Mouse (Mus musculus) heart, postnatal 10 days (tissue): ENCODE results near the gene Onecut3. TPM values are rescaled to one million over a fixed set of nuclear protein-coding genes. Genes with fewer than 3 reads are reported as not detected.

Experiments
- DNase-seq, 2 experiments: peaks; one replicate each; pipeline ENCODE4 v3.0.0; 2021
- intact Hi-C: fragments of 180-260 bp; cut with DNase I; formaldehyde crosslinking; loops from one replicate; pipeline ENCODE4 v1.15.1; 2025
- total RNA-seq, 2 experiments: library from RNA; stranded (reverse); gene quantifications; 2 replicates each; pipeline ENCODE4 v1.2.3; 2021

Gene Onecut3
- total RNA-seq, 2 experiments from 2014 or later = not detected

DNA sequence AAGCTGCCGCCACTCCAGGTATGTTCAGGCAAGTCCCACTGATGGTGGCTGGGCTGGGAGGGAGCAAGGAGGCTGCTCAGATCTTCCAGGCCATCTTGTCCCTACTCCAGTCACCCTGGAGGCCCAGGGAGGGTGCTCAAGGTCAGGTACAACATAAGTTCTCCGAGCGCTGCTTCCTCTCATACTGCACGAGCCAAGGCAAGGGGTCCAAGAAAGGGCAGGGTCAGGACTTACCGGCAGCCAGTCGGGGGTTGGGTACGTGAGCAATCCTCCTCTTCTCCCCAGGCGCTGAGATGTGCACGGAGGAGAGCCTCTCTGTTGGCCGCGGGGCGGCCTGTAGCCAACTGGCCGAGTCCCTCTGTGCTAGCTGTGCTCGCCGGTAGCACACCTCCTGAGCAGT is 52.9 kb downstream of the Onecut3 start:
- DNase-seq = no peak
- intact Hi-C loops = no loop called here

DNA sequence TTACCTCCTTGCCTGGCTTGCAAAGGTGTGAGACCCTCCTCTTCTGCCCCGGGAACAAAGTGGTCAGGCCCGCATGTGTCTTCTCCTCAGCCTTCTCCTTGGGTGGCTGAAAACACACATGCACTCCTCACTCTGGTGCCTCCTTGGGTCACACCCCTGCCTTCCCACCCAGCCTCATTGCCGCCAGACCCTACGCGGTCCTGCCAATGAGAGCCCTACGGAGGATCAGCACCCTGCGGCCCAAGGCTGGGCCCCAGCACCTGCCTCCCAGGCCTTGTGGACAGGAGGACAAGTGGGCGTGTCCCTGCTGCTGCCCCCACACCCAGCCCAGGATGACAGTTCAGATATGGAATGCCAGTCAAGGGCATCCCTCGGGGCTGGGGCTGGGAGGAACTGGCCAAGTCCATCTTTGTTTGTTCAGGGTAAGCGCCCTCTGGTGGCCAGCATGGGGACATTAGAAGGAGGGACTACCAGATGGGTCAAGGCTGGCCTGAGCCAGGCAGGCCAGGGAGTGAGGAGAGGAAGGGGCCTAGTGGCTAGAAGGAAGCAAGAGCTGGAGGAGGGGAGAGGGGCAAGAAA is 53.9 kb downstream of the Onecut3 start:
- peak; percentile 65 to 81 for DNase-seq

DNA sequence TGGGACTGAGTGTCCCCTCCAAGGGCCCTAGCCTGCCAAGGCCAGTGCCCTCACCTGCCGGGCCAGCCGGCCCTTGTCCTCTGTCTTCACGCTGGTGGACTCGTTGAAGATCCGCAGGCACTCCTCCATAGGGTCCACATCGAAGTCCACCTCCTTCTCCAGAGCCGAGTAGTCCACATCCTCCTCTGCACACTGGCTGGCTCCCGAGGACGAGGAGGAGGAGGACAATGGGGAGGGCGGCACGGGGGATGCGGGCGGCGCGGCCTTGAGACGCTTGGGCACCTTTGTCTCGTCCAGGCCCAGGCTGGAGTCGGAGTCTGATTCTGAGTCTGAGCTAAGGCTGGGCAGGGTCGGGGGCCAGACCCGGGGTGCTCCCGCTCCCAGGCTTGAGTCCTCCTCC is 54.6 kb downstream of the Onecut3 start:
- intact Hi-C loops = loop anchor here (2.0 kb wide), 1 partner anchor 102 kb away; no protein-coding TSS in a partner anchor
- no peak for DNase-seq

More for the DNA sequence above, 53.9 kb downstream of the Onecut3 start:
- intact Hi-C loops = loop anchor here (2.0 kb wide), 1 partner anchor 102 kb away; no protein-coding TSS in a partner anchor

DNA sequence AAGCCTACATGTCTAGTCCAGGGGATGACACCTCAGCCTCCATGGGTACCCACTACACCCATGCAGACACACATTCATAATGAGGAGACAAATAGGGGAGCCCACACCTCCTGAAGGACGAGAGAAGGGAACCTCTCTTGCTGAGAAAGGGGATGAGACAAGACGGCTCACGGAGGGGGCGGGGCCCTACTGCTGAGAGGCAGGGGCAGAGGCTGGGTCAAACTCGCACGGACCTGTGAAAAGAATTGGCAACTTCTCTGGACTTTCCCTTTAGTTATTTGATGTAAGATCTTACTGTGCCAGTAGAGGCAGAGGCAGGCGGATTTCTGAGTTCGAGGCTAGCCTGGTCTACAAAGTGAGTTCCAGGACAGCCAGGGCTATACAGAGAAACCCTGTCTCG is 57.7 kb downstream of the Onecut3 start:
- intact Hi-C loops = no loop called here
- no peak for DNase-seq

DNA sequence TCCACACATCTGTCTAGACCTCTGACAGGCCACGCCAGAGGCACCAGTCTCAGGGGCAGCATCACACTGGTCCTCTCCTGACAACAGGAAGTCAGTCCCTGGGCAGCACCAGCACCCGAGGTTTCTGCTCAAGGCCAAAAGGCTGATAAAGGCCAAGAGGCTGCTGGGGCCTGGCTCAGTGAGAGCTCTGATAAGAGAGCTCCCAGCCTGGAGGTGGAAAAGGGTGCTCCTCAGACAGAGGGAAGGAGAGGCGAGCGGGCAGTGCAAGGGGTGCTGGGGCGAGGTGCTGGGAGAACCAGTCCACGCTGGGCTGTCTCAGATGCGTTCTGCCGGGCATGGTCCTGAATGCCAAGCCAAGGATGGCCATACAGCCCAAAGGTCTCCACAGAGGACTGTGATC is 58.9 kb downstream of the Onecut3 start:
- intact Hi-C loops = no loop called here
- peak in 1 of 2 experiments; percentile 29 for DNase-seq

DNA sequence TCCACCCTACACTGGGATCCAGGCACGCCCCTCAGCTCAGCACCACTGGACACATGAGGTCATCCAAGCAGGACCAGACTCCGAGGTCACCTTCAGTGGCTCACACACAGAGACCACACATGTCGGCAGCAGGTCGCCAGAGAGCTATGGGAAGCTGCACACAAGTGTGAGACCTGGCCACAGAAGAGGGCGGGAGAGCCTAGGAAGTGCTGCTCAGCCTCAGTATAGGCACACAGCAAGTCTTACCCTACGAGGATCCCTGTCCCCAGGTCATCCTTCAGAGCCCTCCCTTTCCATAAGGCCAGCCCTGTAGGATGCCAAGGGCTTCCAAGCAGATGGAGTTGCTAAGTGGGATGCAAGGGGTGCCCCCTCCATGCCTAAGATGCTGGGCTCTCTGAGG is 59.4 kb downstream of the Onecut3 start:
- intact Hi-C loops = no loop called here
- no peak for DNase-seq

DNA sequence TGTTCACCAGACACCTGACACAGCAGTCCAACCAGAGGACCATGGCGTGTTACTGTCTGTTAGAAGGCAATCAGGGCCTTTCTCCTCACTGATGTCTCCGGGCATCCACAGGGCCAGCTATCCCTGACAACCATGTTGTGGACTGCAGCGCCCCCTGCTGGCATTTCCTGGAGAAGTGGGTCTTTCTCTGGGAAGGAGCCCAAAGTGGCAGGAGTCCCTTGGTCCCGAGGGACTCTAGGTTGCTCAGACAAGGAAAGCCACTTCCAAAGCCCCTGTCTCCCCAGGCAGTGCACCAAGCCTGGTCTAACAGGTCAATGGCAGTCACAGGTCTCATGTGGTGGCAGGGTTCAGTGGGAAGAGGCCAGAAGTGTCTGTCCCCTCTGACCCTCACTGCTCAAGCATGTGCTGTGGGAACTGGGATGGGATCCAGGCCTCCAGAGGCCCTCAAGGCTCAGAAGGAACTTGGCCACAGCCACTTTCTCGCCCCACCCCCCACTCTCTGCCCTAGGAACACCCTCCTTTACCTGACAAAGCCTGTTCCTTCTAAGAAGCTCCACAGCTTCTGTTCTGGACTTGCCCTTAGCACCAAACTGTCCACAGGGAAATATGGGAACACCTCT is 62.8 kb downstream of the Onecut3 start:
- DNase-seq = peak; percentile 77 to 89
- intact Hi-C loops = loop anchor here (2.0 kb wide), 1 partner anchor 51 kb away; no protein-coding TSS in a partner anchor

DNA sequence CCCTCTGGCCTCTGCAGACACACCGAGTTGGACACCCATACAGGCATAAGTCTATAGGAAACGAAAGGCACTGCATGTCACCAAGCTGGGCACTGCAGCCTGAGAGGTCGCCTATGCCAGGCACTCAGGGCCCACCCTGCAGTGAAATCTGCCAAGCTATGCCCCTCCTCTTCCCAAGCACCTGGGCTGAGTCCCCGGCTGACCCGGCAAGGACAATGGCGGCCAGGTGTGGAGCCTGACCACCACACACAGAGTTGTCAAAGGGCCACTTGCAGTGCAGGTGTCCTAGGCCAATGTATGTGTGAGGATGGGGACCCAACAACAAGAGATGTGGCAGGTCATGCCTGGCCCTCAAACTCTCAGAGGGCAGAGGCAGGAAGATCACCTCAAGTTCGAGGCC is 64.8 kb downstream of the Onecut3 start:
- no peak for DNase-seq
- intact Hi-C loops = no loop called here

DNA sequence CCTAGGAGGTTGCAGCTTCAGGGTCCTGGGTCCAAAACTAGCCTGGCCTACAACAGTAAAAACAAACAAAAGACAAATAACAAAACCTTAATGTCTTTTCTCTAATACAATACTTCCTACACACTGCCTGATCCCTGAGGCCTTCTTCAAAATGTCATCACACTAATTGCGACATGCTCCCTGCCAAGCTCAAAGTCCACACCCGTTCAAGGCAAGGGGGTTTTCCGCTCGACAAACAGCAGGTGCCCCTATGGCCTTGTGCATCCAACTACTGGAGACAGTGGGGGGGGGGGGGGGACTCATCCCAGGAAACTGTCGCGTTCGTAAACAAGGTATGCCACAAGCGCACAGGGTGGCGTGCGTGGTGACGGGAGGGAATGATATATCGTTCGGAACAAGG is 66.0 kb downstream of the Onecut3 start:
- DNase-seq = no peak
- intact Hi-C loops = no loop called here

DNA sequence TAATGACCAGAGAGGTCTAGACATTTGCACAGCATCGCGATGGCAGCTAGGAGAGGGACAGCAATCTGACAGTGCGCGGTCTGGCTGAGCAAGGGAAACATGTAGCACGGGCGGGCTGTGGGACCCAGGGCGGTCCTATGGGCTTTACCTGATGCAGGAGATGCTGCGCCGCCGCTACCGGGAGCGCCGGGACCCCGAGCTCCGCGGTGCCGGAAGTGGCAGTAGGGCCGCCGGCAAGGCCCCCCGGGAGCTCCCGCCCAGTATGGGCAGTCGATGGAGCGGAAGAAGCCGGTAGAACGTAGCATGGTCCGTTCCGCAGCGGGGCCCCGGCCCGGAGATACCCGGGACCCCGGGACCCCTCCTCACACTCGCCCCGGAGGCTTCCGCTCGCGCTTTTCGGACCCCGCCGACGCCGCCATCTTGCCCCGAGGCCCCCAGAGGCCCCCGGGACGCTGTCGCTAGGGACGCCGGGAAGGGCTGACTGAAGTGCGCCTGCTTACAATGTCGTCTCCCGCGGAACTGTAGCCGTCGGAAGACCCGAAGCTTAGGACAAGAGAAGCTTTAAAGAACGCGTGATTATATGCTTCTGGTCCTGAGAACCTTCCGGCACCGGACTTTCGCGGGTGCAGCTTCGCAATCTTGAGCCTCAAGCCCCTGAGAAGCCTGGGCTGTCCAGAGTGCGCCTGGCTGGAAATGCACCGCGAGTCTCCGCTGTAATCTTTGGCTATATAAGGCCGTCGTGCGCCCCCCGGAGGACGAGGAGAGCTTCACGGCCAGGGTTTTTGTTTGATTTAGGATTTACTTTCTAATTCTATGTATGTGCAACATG is 66.7 kb downstream of the Onecut3 start, which contains the start of gene Rexo1:
Gene Rexo1, minus strand, starts transcription at position 445 of the 829 bp plus-strand sequence.
- peak; percentile 96 to 97 for DNase-seq
- intact Hi-C loops = no loop called here

DNA sequence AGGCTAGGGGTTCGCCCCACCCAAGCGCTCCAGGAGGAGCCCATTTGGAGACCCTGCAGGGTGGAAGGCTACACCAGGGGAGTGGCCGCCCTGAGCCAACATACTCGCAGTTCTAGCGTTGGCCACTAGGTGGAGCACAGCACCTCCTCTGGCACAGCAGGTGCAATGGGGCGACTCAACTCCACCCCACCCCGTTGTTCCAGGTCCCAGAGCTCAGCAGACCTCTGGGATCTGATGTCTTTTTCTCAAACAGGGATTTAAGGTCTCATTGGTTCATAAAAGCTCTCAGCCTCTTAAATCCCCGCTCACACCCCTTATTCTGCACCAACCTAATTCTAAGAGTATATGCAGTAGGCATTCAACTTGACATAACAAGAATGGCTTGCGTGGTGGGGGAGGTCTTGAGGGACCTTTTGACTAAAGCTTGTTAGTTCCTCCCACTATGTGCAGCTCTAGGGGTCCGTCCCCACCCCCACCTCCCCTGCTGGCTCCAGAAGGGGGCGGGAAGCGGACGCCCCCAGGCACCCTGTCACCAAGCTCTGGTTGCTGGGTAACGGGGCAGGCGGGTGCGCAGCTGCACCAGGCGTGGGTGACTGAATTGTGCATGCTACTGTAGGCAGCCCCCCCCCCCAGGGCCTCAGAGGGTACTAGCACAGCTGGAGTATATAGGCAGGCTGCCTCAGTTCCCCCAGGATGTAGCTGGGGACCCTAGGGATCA is 71.9 kb downstream of the Onecut3 start:
- intact Hi-C loops = loop anchor here (1.0 kb wide), 1 partner anchor 123 kb away; no protein-coding TSS in a partner anchor
- peak; percentile 84 to 92 for DNase-seq

Other genes with a start within 250 kb of the Onecut3 start
- gene Ndufs7, start 245.7 kb upstream of the Onecut3 start, total RNA-seq = 100 to 1,000 TPM; 609 to 639 TPM
- gene Gamt, start 233.8 kb upstream of the Onecut3 start, total RNA-seq = 10 to 100 TPM; 19.3 to 21.3 TPM
- 10 to 100 TPM; 86.4 to 95.4 TPM for gene Dazap1, start 233.3 kb upstream of the Onecut3 start, total RNA-seq
- 100 to 1,000 TPM; 859 to 871 TPM for gene Rps15, start 202.4 kb upstream of the Onecut3 start, total RNA-seq
- 1 to 10 TPM; 4.7 to 5.0 TPM for gene Apc2, start 198.9 kb upstream of the Onecut3 start, total RNA-seq
- 10 to 100 TPM; 15.3 to 17.9 TPM for gene 2310011J03Rik, start 174.3 kb upstream of the Onecut3 start, total RNA-seq
- gene Pcsk4, start 165.3 kb upstream of the Onecut3 start, total RNA-seq = 1 to 10 TPM; 1.7 to 1.8 TPM
- 1 to 10 TPM; 2.2 to 2.4 TPM for gene Reep6, start 164.9 kb upstream of the Onecut3 start, total RNA-seq
- gene Adamtsl5, start 146.4 kb upstream of the Onecut3 start, total RNA-seq = 10 to 100 TPM; 36.9 to 42.9 TPM
- under 1 TPM in 1 of 2 experiments, not detected in 1; 0.25 TPM for gene Plk5, start 138.4 kb upstream of the Onecut3 start, total RNA-seq
- 10 to 100 TPM; 12.7 to 16.1 TPM for gene Mex3d, start 107.2 kb upstream of the Onecut3 start, total RNA-seq
- gene Mbd3, start 95.3 kb upstream of the Onecut3 start, total RNA-seq = 100 to 1,000 TPM; 102 to 105 TPM
- 1,000 to 10,000 TPM; 1,658 to 1,691 TPM for gene Uqcr11, start 88.0 kb upstream of the Onecut3 start, total RNA-seq
- 10 to 100 TPM; 40.3 to 51.8 TPM for gene Tcf3, start 61.2 kb upstream of the Onecut3 start, total RNA-seq
- not detected for gene Atp8b3, start 44.3 kb downstream of the Onecut3 start, total RNA-seq
- 10 to 100 TPM; 20.3 to 21.5 TPM for gene Rexo1, start 66.7 kb downstream of the Onecut3 start, total RNA-seq
- gene Klf16, start 82.5 kb downstream of the Onecut3 start, total RNA-seq = 1 to 10 TPM; 5.9 to 6.9 TPM
- 100 to 1,000 TPM in 1 of 2 experiments, 10 to 100 TPM in 1; 92.2 to 102 TPM for gene Abhd17a, start 95.5 kb downstream of the Onecut3 start, total RNA-seq
- 10 to 100 TPM; 25.9 to 27.8 TPM for gene Scamp4, start 108.0 kb downstream of the Onecut3 start, total RNA-seq
- 1 to 10 TPM; 1.2 to 1.8 TPM for gene Adat3, start 108.0 kb downstream of the Onecut3 start, total RNA-seq
- gene Gm49322, start 111.2 kb downstream of the Onecut3 start, total RNA-seq = 1 to 10 TPM in 1 of 2 experiments, under 1 TPM in 1; 0.98 to 1.2 TPM
- 100 to 1,000 TPM; 137 to 141 TPM for gene Csnk1g2, start 128.0 kb downstream of the Onecut3 start, total RNA-seq
- gene Btbd2, start 162.2 kb downstream of the Onecut3 start, total RNA-seq = 10 to 100 TPM; 42.2 to 46.4 TPM
- 100 to 1,000 TPM; 143 to 159 TPM for gene Mknk2, start 183.3 kb downstream of the Onecut3 start, total RNA-seq
- gene Mob3a, start 207.1 kb downstream of the Onecut3 start, total RNA-seq = 10 to 100 TPM; 10.1 to 11.3 TPM
- gene Izumo4, start 207.3 kb downstream of the Onecut3 start, total RNA-seq = 1 to 10 TPM; 2.9 to 4.1 TPM
- gene Ap3d1, start 247.4 kb downstream of the Onecut3 start, total RNA-seq = 10 to 100 TPM; 47.6 to 52.5 TPM